Comparison of ENCODE assay signal across 16 mouse cellular contexts in genomic region chr6:119475988-119476387, GRCm38 (mm10).
"Had no signal": no experiment of that assay in that cellular context is flagged by ENCODE, and none has a peak within 500 bp of the region (broad histone marks: within the 10 kb centered on the region; RNA-seq: fewer than 3 reads in every experiment).

No protein-coding gene starts in this region.

- H3K4me3 ChIP-seq: neural tube, embryonic 13.5 days; neural tube, embryonic 15.5 days; stomach, embryonic 15.5 days had no signal

- DNase-seq: retina, postnatal 1 day; right cerebral cortex, adult 18-20 months; right cerebral cortex, postnatal 14 days; right cerebral cortex, postnatal 25 days; right cerebral cortex, postnatal 4 days; spleen, adult 18-20 months; thymus, adult 18-20 months; thymus, adult 2 months; thymus, postnatal 14 days; thymus, postnatal 25 days; thymus, postnatal 36 days; thymus, postnatal 4 days had no signal

- H3K36me3 ChIP-seq: neural tube, embryonic 13.5 days; neural tube, embryonic 15.5 days; stomach, embryonic 15.5 days had no signal

- H3K9ac ChIP-seq: neural tube, embryonic 13.5 days; neural tube, embryonic 15.5 days; stomach, embryonic 15.5 days had no signal

- H3K27ac ChIP-seq: neural tube, embryonic 13.5 days; neural tube, embryonic 15.5 days; stomach, embryonic 15.5 days; stomach, postnatal 0 days had no signal

- H3K27me3 ChIP-seq: neural tube, embryonic 13.5 days; neural tube, embryonic 15.5 days; stomach, embryonic 15.5 days had no signal

- H3K9me3 ChIP-seq: neural tube, embryonic 13.5 days; neural tube, embryonic 15.5 days; stomach, embryonic 15.5 days had no signal
